Mouse (Mus musculus) thymus, postnatal 36 days (tissue): ENCODE measurements around the gene Olfr750.

Experiments
- DNase-seq, 2 experiments: peaks; one replicate each; pipeline ENCODE4 v3.0.0; 2022; ENCODE audit warnings: mixed read lengths in 2 of 2

The Olfr750 gene

GRCm38 (mm10) chr14:51074335-51074734 is at the start of gene Olfr750:
Olfr750 (minus strand) TSS chr14:51074435.
- no peak for DNase-seq

GRCm38 (mm10) chr14:51113916-51114560 is 39.8 kb upstream of the Olfr750 start, which contains the start of gene Eddm3b:
Eddm3b (plus strand) TSS chr14:51114426.
- DNase-seq: no peak

- DNase-seq: no peak
Observed at GRCm38 (mm10) chr14:51113476-51113875, 39.2 kb upstream of the Olfr750 start.

- no peak for DNase-seq
Observed at GRCm38 (mm10) chr14:51111966-51112365, 37.7 kb upstream of the Olfr750 start.

GRCm38 (mm10) chr14:51106449-51106967 is 32.3 kb upstream of the Olfr750 start:
- no peak for DNase-seq

GRCm38 (mm10) chr14:51104366-51104765 is 30.1 kb upstream of the Olfr750 start:
- DNase-seq: no peak

- peak; percentile 44 to 60 for DNase-seq
Observed at GRCm38 (mm10) chr14:51103217-51103616, 29.0 kb upstream of the Olfr750 start.

- no peak for DNase-seq
Observed at GRCm38 (mm10) chr14:51101284-51101683, 27.0 kb upstream of the Olfr750 start.

- DNase-seq: no peak
Observed at GRCm38 (mm10) chr14:51098921-51099320, 24.7 kb upstream of the Olfr750 start.

GRCm38 (mm10) chr14:51098300-51098699 is 24.1 kb upstream of the Olfr750 start:
- peak; percentile 33 to 57 for DNase-seq

GRCm38 (mm10) chr14:51095736-51096524 is 21.7 kb upstream of the Olfr750 start:
- DNase-seq: no peak

GRCm38 (mm10) chr14:51094921-51095320 is 20.7 kb upstream of the Olfr750 start:
- DNase-seq: no peak

- DNase-seq: no peak
Observed at GRCm38 (mm10) chr14:51094096-51094875, 20.1 kb upstream of the Olfr750 start.

GRCm38 (mm10) chr14:51093496-51093895 is 19.3 kb upstream of the Olfr750 start:
- DNase-seq: no peak

- DNase-seq: no peak
Observed at GRCm38 (mm10) chr14:51092073-51092620, 17.9 kb upstream of the Olfr750 start.

- DNase-seq: peak; percentile 22 to 42
Observed at GRCm38 (mm10) chr14:51090921-51091900, 17.0 kb upstream of the Olfr750 start, which contains the start of the genes Rnase4 and Ang. Rnase4 (plus strand) TSS chr14:51091077. Ang (plus strand) TSS chr14:51091150.

- DNase-seq: peak; percentile 82 to 84
Observed at GRCm38 (mm10) chr14:51090077-51090781, 16.0 kb upstream of the Olfr750 start.

- no peak for DNase-seq
Observed at GRCm38 (mm10) chr14:51089674-51090076, 15.4 kb upstream of the Olfr750 start.

GRCm38 (mm10) chr14:51088970-51089673 is 14.9 kb upstream of the Olfr750 start:
- peak; percentile 95 to 96 for DNase-seq
